Mouse (Mus musculus): ENCODE results near the gene Cdkn2aipnl. TPM values are rescaled to one million over a fixed set of nuclear protein-coding genes. Genes with fewer than 3 reads are reported as not detected.

Gene Cdkn2aipnl
- polyA plus RNA-seq, 1 experiment from 2014 or later = 32.2 TPM

DNA sequence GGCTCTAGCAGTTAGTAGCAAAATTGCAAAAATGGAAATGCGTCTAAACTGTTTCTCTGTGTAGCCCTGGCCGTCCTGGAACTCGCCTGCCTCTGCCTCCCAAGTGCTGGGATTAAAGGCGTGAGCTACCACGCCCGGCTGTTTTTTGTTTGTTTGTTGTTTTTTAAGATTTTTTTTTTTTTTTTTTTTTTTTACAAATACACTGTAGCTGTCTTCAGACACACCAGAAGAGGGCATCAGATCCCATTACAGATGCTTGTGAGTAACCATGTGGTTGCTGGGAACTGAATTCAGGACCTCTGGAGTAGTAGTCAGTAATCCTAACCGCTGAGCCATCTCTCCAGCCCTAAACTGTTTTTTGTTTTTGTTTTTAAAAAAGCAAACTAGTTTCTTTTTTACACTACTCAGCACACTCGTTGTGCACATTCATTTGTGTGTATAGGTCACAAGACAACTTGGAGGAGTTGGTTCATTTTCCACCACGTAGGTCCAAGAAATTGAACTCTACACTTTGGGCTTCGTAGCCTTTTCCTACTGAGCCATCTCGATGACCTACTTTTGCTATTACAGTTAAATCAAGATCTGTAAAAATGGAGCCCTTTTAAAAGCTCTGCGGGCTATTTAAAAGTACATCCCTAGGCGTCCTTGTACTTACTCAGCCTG, 35.5 kb downstream of the Cdkn2aipnl start:
- TF ChIP-seq CTCF (IDR thresholded peaks at IDR 0.05) = no peak
- ATAC-seq = no peak

DNA sequence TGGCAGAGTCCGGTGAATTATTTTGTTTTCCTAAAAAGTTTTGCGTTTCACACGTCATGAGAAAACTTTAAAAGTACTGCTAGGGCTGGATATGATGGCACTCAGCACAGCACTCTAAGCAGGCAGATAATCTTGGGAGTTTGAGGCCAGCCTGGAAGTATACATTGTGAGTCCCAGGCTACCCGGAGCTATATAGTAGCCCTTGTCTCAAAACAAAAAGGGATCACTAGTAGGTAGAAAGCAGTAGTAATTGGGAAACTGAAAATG, 36.0 kb downstream of the Cdkn2aipnl start:
- no peak for ATAC-seq
- no peaks in the 10 kb centered on the region for H3K27me3 ChIP-seq
- TF ChIP-seq CTCF (IDR thresholded peaks at IDR 0.05) = no peak
- in situ Hi-C loops (cut with MboI; ENCODE audit: low pct_unique_long_range_greater_than_20kb) = no loop called here
- ChIA-PET CTCF (no interaction called here), POLR2A (interaction anchor here (1.6 kb wide), 1 partner anchor 147 kb away, joined by 5 read pairs; no protein-coding TSS in a partner anchor)
- no peak for DNase-seq (ENCODE audit: low read depth, low spot score)

More for the DNA sequence above, 35.5 kb downstream of the Cdkn2aipnl start:
- ChIA-PET CTCF (interaction anchor here (0.9 kb wide), 1 partner anchor 100 kb away, joined by 3 read pairs; no protein-coding TSS in a partner anchor), POLR2A (interaction anchor here (1.6 kb wide), 1 partner anchor 146 kb away, joined by 5 read pairs; no protein-coding TSS in a partner anchor)
- DNase-seq (ENCODE audit: low read depth, low spot score) = no peak
- in situ Hi-C loops (cut with MboI; ENCODE audit: low pct_unique_long_range_greater_than_20kb) = no loop called here
- H3K27me3 ChIP-seq = no peaks in the 10 kb centered on the region

DNA sequence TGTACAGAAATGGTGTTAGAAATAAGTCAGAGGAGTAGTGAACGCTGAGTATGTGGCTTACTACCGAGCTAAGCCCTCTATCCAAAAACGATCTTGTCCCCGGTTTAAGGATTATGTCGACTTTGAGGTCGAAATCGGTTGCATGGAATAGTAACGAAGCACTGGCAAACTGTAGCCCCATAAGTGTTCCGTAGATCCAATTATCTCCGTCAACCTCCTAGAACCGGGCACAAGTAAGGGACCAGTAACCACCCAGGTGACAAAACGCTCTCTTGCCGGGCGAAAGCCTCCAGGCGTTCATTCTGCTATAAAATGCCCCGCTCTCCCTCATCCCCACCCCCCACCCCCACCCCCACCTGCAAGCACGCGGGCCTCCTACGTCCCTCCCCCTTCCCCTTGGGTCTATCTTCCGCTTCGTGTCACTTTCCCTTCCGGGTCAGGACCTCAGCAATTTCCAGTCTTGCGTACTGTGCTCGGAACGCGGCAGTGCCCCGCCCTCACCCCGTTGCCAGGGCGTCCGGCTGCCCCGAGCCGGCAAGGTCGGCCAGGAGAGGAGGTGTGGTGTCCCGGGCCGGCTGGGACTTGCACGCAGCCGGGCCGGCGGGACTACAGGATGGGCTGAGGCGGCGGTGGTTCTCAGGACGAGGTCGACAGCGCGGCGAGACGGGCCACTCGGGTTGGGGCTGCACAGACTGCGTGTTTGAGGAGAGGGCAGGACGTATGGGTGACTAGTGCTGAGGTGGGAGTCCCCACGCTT, 36.5 kb downstream of the Cdkn2aipnl start, which contains the start of gene Cdkl3:
Gene Cdkl3, plus strand, starts transcription at position 450 of the 757 bp plus-strand sequence.
- in situ Hi-C loops (cut with MboI; ENCODE audit: low pct_unique_long_range_greater_than_20kb) = no loop called here
- H3K27me3 ChIP-seq = no peaks in the 10 kb centered on the region
- no peak for TF ChIP-seq CTCF (IDR thresholded peaks at IDR 0.05)
- ATAC-seq (peak; percentile 90), DNase-seq (ENCODE audit: low read depth, low spot score) (peak; percentile 80)
- POLR2A ChIA-PET = interaction anchor here (1.6 kb wide), 1 partner anchor 147 kb away, joined by 5 read pairs; no protein-coding TSS in a partner anchor
- CTCF ChIA-PET = no interaction called here

DNA sequence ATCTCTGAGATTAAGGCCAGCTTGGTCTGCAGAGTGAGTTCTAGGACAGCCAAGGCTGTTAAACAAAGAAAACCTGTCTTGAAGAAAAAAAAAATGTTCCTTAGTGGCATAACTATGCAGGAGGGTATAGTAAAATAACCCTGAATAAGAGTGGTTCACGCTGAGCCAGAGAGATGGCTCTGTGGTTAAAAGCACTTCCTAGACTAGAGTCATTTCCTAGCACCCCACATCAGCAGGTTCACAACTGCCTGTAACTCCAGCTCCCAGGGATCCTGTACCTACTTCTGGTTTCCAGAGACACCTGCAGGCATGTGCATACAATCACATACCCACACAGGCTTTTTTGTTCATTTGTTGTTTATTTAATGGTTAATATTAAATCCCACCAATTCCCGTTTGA, 38.1 kb downstream of the Cdkn2aipnl start:
- ChIA-PET CTCF (interaction anchor here (1.7 kb wide), 1 partner anchor 185 kb away, joined by 3 read pairs; no protein-coding TSS in a partner anchor), POLR2A (no interaction called here)
- DNase-seq (ENCODE audit: low read depth, low spot score) (no peak), ATAC-seq (no peak)
- H3K27me3 ChIP-seq = no peaks in the 10 kb centered on the region
- in situ Hi-C loops (cut with MboI; ENCODE audit: low pct_unique_long_range_greater_than_20kb) = no loop called here
- TF ChIP-seq CTCF (IDR thresholded peaks at IDR 0.05) = no peak

GRCm38 (mm10) chr11:52011011-52011410, 43.5 kb downstream of the Cdkn2aipnl start:
- no peaks in the 10 kb centered on the region for H3K27me3 ChIP-seq
- DNase-seq (ENCODE audit: low read depth, low spot score) = no peak
- CTCF ChIA-PET = no interaction called here
- ATAC-seq = no peak
- POLR2A ChIA-PET = no interaction called here
- in situ Hi-C loops (cut with MboI; ENCODE audit: low pct_unique_long_range_greater_than_20kb) = no loop called here
- TF ChIP-seq CTCF (IDR thresholded peaks at IDR 0.05) = no peak

DNA sequence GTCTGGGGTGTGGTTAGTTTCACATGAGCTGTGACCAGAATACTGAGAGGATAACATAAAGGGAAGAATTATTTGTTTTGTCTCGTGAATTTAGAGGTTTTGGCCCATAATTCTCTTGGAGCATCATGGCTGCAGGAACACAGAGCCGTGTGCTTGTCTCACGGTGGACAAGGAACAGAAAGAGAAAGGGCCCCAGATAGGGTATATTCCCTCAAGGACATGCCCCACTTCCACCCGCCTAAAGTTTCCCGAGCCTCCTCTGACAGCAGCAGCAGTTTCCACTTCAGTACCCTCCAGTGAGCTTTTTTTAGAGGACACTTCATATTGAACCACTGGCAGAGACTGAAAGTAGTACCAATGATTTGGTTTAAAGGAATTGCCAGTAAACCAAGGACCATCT, 44.1 kb downstream of the Cdkn2aipnl start:
- ChIA-PET CTCF (no interaction called here), POLR2A (no interaction called here)
- DNase-seq (ENCODE audit: low read depth, low spot score) (no peak), ATAC-seq (no peak)
- in situ Hi-C loops (cut with MboI; ENCODE audit: low pct_unique_long_range_greater_than_20kb) = no loop called here
- H3K27me3 ChIP-seq = no peaks in the 10 kb centered on the region
- no peak for TF ChIP-seq CTCF (IDR thresholded peaks at IDR 0.05)

DNA sequence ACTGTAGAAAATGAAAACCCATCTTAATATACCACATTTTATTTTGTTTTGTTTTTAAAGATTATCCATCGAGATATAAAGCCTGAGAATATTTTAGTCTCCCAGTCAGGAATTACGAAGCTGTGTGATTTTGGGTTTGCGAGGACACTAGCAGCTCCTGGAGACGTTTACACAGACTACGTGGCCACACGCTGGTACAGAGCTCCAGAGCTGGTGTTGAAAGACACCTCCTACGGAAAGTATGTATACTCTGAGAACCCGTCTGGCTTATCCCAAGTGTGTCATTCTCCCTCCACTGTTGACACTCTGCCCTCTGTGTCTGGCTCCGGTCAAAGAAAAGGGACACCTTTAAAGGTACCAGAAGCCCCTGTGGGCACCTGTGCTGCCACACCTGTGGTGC, 50.8 kb downstream of the Cdkn2aipnl start:
- TF ChIP-seq CTCF (IDR thresholded peaks at IDR 0.05) = no peak
- DNase-seq (ENCODE audit: low read depth, low spot score) (no peak), ATAC-seq (no peak)
- in situ Hi-C loops (cut with MboI; ENCODE audit: low pct_unique_long_range_greater_than_20kb) = no loop called here
- ChIA-PET CTCF (no interaction called here), POLR2A (interaction anchor here (0.5 kb wide), 1 partner anchor 25 kb away, joined by 4 read pairs; no protein-coding TSS in a partner anchor)
- no peaks in the 10 kb centered on the region for H3K27me3 ChIP-seq

Other genes with a start within 250 kb of the Cdkn2aipnl start
- 18.8 TPM for gene Sec24a, start 204.0 kb upstream of the Cdkn2aipnl start, polyA plus RNA-seq (2021)
- 91.0 TPM for gene Sar1b, start 204.0 kb upstream of the Cdkn2aipnl start, polyA plus RNA-seq (2021)
- 31.6 TPM for gene Jade2, start 110.0 kb upstream of the Cdkn2aipnl start, polyA plus RNA-seq (2021)
- 227 TPM for gene Ube2b, start 33.1 kb downstream of the Cdkn2aipnl start, polyA plus RNA-seq (2021)
- gene Cdkl3, start 36.6 kb downstream of the Cdkn2aipnl start, polyA plus RNA-seq (2021) = 6.3 TPM
- gene Ppp2ca, start 131.0 kb downstream of the Cdkn2aipnl start, polyA plus RNA-seq (2021) = 78.7 TPM
- not detected for gene Olfr1373, start 177.9 kb downstream of the Cdkn2aipnl start, polyA plus RNA-seq (2021)
- gene Olfr1371, start 246.3 kb downstream of the Cdkn2aipnl start, polyA plus RNA-seq (2021) = not detected

Data from Patski (cell line).